ENCODE assay signal across 10 mouse cellular contexts in genomic region chr11:21996325-21996647, GRCm38 (mm10). TPM values are rescaled to one million over a fixed set of nuclear protein-coding genes. Genes with fewer than 3 reads are reported as not detected.
DNase-seq lines count a peak whose midpoint lies in the region; ATAC-seq and TF ChIP-seq lines count a peak whose summit lies in the region.
"Had no signal": no experiment of that assay in that cellular context is flagged by ENCODE, and none has a peak within 500 bp of the region (broad histone marks: within the 10 kb centered on the region; RNA-seq: fewer than 3 reads in every experiment).

No protein-coding gene starts in this region.

- peaks cover 8% of the 10 kb centered on the region; the same call in 1 of the 2 replicates for H3K4me1 ChIP-seq in kidney, embryonic 14.5 days (ENCODE audit: control insufficient read depth, insufficient read depth, low read length)
- H3K4me1 ChIP-seq in cortical plate, adult 2 months (ENCODE audit: control insufficient read depth, insufficient read depth, low read length), result no peaks in the 10 kb centered on the region
- peaks cover 43% of the 10 kb centered on the region for H3K4me1 ChIP-seq in hindbrain, embryonic 10.5 days (replicated peaks)
- H3K4me1 ChIP-seq in midbrain, embryonic 10.5 days, result peaks cover 84% of the 10 kb centered on the region

- H3K27me3 ChIP-seq in kidney, embryonic 14.5 days (ENCODE audit: control insufficient read depth, insufficient read depth, low read length), result peaks cover 95% of the 10 kb centered on the region
- H3K27me3 ChIP-seq in hindbrain, embryonic 10.5 days (ENCODE audit: insufficient read depth, poor library complexity, severe bottlenecking), result peaks cover 100% of the 10 kb centered on the region
- H3K27me3 ChIP-seq in midbrain, embryonic 10.5 days (ENCODE audit: low read depth, poor library complexity, severe bottlenecking), result peaks cover 100% of the 10 kb centered on the region

- no peaks in the 10 kb centered on the region for H3K36me3 ChIP-seq in kidney, embryonic 14.5 days (ENCODE audit: control insufficient read depth, insufficient read depth, low read length)
- no peaks in the 10 kb centered on the region for H3K36me3 ChIP-seq in hindbrain, embryonic 10.5 days
- H3K36me3 ChIP-seq in midbrain, embryonic 10.5 days, result peaks cover 63% of the 10 kb centered on the region

- ATAC-seq in kidney, embryonic 14.5 days (ENCODE audit: low FRiP score, low TSS enrichment), result peak; percentile 11

- peak overlapping the region; percentile 14 for H3K4me3 ChIP-seq in kidney, embryonic 14.5 days (ENCODE audit: low read length)
- 0 out of 2 replicates have a peak overlapping the region, but pooled peaks have one; percentile 19 for H3K4me3 ChIP-seq in cortical plate, adult 2 months (ENCODE audit: insufficient read depth, low read length)
- H3K4me3 ChIP-seq in hindbrain, embryonic 10.5 days, result peak overlapping the region; percentile 70
- H3K4me3 ChIP-seq in midbrain, embryonic 10.5 days, result peak overlapping the region; percentile 85
- H3K4me3 ChIP-seq: erythroblast, embryonic 14.5 days had no signal

- TF ChIP-seq POLR2A in cortical plate, adult 2 months (IDR thresholded peaks at IDR 0.05; ENCODE audit: extremely low read depth, insufficient read depth, low read length), result no peak

- H3K4me2 ChIP-seq in kidney, embryonic 14.5 days (replicated peaks; ENCODE audit: low read depth, low read length), result peak overlapping the region; percentile 40

- WGBS in kidney, embryonic 14.5 days, result 2% methylated on average over 13 of the region's 13 CpGs
- WGBS in hindbrain, embryonic 10.5 days, result 4% methylated on average over 13 of the region's 13 CpGs
- 6% methylated on average over 13 of the region's 13 CpGs for WGBS in midbrain, embryonic 10.5 days

- H3K27ac ChIP-seq in kidney, embryonic 14.5 days (ENCODE audit: low read depth, low read length), result no peak overlapping the region
- H3K27ac ChIP-seq in cortical plate, adult 2 months (ENCODE audit: insufficient read depth, low read length), result no peak overlapping the region
- H3K27ac ChIP-seq in hindbrain, embryonic 10.5 days, result peak overlapping the region; percentile 23; the same call in 1 of the 2 replicates
- peak overlapping the region; percentile 100 for H3K27ac ChIP-seq in midbrain, embryonic 10.5 days (replicated peaks)

- no peaks in the 10 kb centered on the region for H3K9me3 ChIP-seq in kidney, embryonic 14.5 days (ENCODE audit: control insufficient read depth, low read length)
- no peaks in the 10 kb centered on the region for H3K9me3 ChIP-seq in hindbrain, embryonic 10.5 days
- H3K9me3 ChIP-seq in midbrain, embryonic 10.5 days (replicated peaks), result no peaks in the 10 kb centered on the region

- H3K9ac ChIP-seq in kidney, embryonic 14.5 days (ENCODE audit: low read depth, low read length), result no peak overlapping the region

- no peak for DNase-seq in kidney, postnatal 25 days
- no peak for DNase-seq in hindbrain, embryonic 10.5 days (ENCODE audit: low spot score)
- DNase-seq in midbrain, embryonic 10.5 days (ENCODE audit: low spot score), result peak; percentile 60
- DNase-seq in natural killer cell, adult 2 months (ENCODE audit: low spot score in 2 of 2), result no peak
- no peak for DNase-seq in urinary bladder, adult 2 months (ENCODE audit: low spot score)
- no peak for DNase-seq in thymus, postnatal 4 days

- no peak for TF ChIP-seq CTCF in cortical plate, adult 2 months (IDR thresholded peaks at IDR 0.05; ENCODE audit: extremely low read depth, insufficient read depth, low read length)

RNA-seq across cellular contexts. Expression of gene Otx1, which starts 6.4 kb away (rescaled TPM):
- polyA plus RNA-seq in kidney, embryonic 14.5 days (2014; fragmentation: Nextera tagmentation; extraction: Ambion mirVana), result not detected in 2 replicates
- 5.6 and 5.9 TPM in 2 replicates for polyA plus RNA-seq in cortical plate, adult 2 months (2012; rRNA removed)
- 2.9 and 5.3 TPM in 2 replicates for polyA plus RNA-seq in hindbrain, embryonic 10.5 days (2016; fragmentation: Nextera tagmentation; extraction: Ambion mirVana)
- polyA plus RNA-seq in midbrain, embryonic 10.5 days (2016; fragmentation: Nextera tagmentation; extraction: Ambion mirVana), result 44.5 and 54.8 TPM in 2 replicates
- 0.01 and 0.03 TPM in 2 replicates for polyA plus RNA-seq in urinary bladder, adult 2 months (2012; rRNA removed)
- polyA plus RNA-seq: erythroblast, embryonic 14.5 days; liver, adult 2 months had no signal

Comparison
In these comparisons a context has a peak if more than half of its experiments do, and no peak if none do; other contexts are left out.
1. H3K27ac ChIP-seq: peak in hindbrain, embryonic 10.5 days (single experiment) and midbrain, embryonic 10.5 days (single experiment); none in kidney, embryonic 14.5 days (single experiment) and cortical plate, adult 2 months (single experiment).
2. H3K4me3 ChIP-seq: peak in every context shown above with its lines; median percentile 85 in midbrain, embryonic 10.5 days; 70 in hindbrain, embryonic 10.5 days; 19 in cortical plate, adult 2 months; 14 in kidney, embryonic 14.5 days.